Mouse (Mus musculus): ENCODE measurements around the gene Csmd2.

- no peak for TF ChIP-seq CTCF (IDR thresholded peaks at IDR 0.05; ENCODE audit: low read depth)
- no peak for TF ChIP-seq EP300 (IDR thresholded peaks at IDR 0.05; ENCODE audit: low read depth)
These were observed 479.1 kb downstream of the Csmd2 start for GRCm38 (mm10) chr4:128466708-128467107.

All from liver, postnatal 0 days (tissue).